ENCODE assay signal across 8 mouse cellular contexts in genomic region chr2:76647441-76647869, GRCm38 (mm10). TPM values are rescaled to one million over a fixed set of nuclear protein-coding genes. Genes with fewer than 3 reads are reported as not detected.
DNase-seq lines count a peak whose midpoint lies in the region; ATAC-seq and TF ChIP-seq lines count a peak whose summit lies in the region.

No protein-coding gene starts in this region.

- H3K9me3 ChIP-seq in forebrain, embryonic 11.5 days (ENCODE audit: control insufficient read depth, low read length), result no peaks in the 10 kb centered on the region
- H3K9me3 ChIP-seq in liver, embryonic 11.5 days (ENCODE audit: control insufficient read depth, low read length), result no peaks in the 10 kb centered on the region

- ATAC-seq in forebrain, embryonic 11.5 days (replicated peaks; ENCODE audit: low FRiP score), result peak; percentile 75
- peak; percentile 44 for ATAC-seq in liver, embryonic 11.5 days (replicated peaks; ENCODE audit: low FRiP score)

- peak overlapping the region; percentile 84 for H3K9ac ChIP-seq in forebrain, embryonic 11.5 days (ENCODE audit: low read length)
- peak overlapping the region; percentile 77 for H3K9ac ChIP-seq in liver, embryonic 11.5 days (ENCODE audit: low read depth, low read length)

- 0% methylated on average over 32 of the region's 32 CpGs for WGBS in forebrain, embryonic 11.5 days
- 1% methylated on average over 27 of the region's 32 CpGs for WGBS in liver, embryonic 11.5 days
- under 1% methylated on average over 31 of the region's 32 CpGs for WGBS in olfactory bulb, adult 2 months

- H3K4me2 ChIP-seq in forebrain, embryonic 11.5 days (ENCODE audit: low read depth, low read length, severe bottlenecking), result peak overlapping the region; percentile 59
- peak overlapping the region; percentile 96 for H3K4me2 ChIP-seq in liver, embryonic 11.5 days

- TF ChIP-seq CTCF in olfactory bulb, adult 2 months (IDR thresholded peaks at IDR 0.05; ENCODE audit: insufficient read depth, low read depth, low read length), result no peak

- H3K36me3 ChIP-seq in forebrain, embryonic 11.5 days (ENCODE audit: control insufficient read depth, insufficient read depth, low read length), result no peaks in the 10 kb centered on the region; the same call in 1 of the 2 replicates
- no peaks in the 10 kb centered on the region for H3K36me3 ChIP-seq in liver, embryonic 11.5 days (ENCODE audit: control insufficient read depth, insufficient read depth, low read length)

- H3K4me3 ChIP-seq in forebrain, embryonic 11.5 days (ENCODE audit: low read depth, low read length), result peak overlapping the region; percentile 65
- H3K4me3 ChIP-seq in liver, embryonic 11.5 days (ENCODE audit: low read depth, low read length), result peak overlapping the region; percentile 70
- H3K4me3 ChIP-seq in olfactory bulb, adult 2 months (ENCODE audit: insufficient read depth, low read depth, low read length), result peak overlapping the region; percentile 63

- DNase-seq in layer of hippocampus, adult 9-10 months (ENCODE audit: low spot score), result peak; percentile 9
- no peak for DNase-seq in layer of hippocampus, adult 11-12 months (ENCODE audit: low spot score)
- DNase-seq in ZHBTc4 (ENCODE audit: low read depth, low spot score), result peak; percentile 32
- DNase-seq in forebrain, embryonic 11.5 days (ENCODE audit: low spot score), result peak; percentile 87
- DNase-seq in liver, embryonic 11.5 days (ENCODE audit: low spot score), result no peak
- DNase-seq in cerebellum, adult 9-10 months, result no peak
- no peak for DNase-seq in adrenal gland, postnatal 4 days (ENCODE audit: low spot score in 2 of 2)

- H3K27me3 ChIP-seq in forebrain, embryonic 11.5 days (ENCODE audit: control insufficient read depth, insufficient read depth, low read length), result no peaks in the 10 kb centered on the region
- no peaks in the 10 kb centered on the region for H3K27me3 ChIP-seq in liver, embryonic 11.5 days (replicated peaks; ENCODE audit: control insufficient read depth, insufficient read depth, low read length)

- peak overlapping the region; percentile 94 for H3K27ac ChIP-seq in forebrain, embryonic 11.5 days (ENCODE audit: low read depth, low read length)
- 0 out of 2 replicates have a peak overlapping the region, but pooled peaks have one; percentile 26 for H3K27ac ChIP-seq in liver, embryonic 11.5 days (ENCODE audit: low read depth, low read length)
- H3K27ac ChIP-seq in olfactory bulb, adult 2 months (ENCODE audit: insufficient read depth, low read depth, low read length), result no peak overlapping the region

- no peak for TF ChIP-seq POLR2A in olfactory bulb, adult 2 months (IDR thresholded peaks at IDR 0.05; ENCODE audit: insufficient read depth, low read depth, low read length)

- H3K4me1 ChIP-seq in forebrain, embryonic 11.5 days (replicated peaks; ENCODE audit: control insufficient read depth, insufficient read depth, low read length), result peaks cover 2% of the 10 kb centered on the region; the same call in 1 of the 2 replicates
- H3K4me1 ChIP-seq in liver, embryonic 11.5 days (replicated peaks; ENCODE audit: control insufficient read depth, insufficient read depth, low read length), result peaks cover 9% of the 10 kb centered on the region; the same call in 1 of the 2 replicates
- H3K4me1 ChIP-seq in olfactory bulb, adult 2 months (ENCODE audit: control insufficient read depth, insufficient read depth, low read length), result peaks cover 2% of the 10 kb centered on the region

RNA-seq across cellular contexts. Expression of gene Prkra, which starts 0.4 kb away (rescaled TPM):
- 91.9 and 98.3 TPM in 2 replicates for polyA plus RNA-seq in forebrain, embryonic 11.5 days (2014; fragmentation: Nextera tagmentation; extraction: Ambion mirVana)
- polyA plus RNA-seq in liver, embryonic 11.5 days (2014; fragmentation: Nextera tagmentation; extraction: Ambion mirVana), result 26.7 and 30.3 TPM in 2 replicates
- not detected in 2 replicates for polyA plus RNA-seq in olfactory bulb, adult 2 months (2012; ENCODE audit: insufficient read depth, insufficient read length, low replicate concordance, missing spikeins)
- total RNA-seq in adrenal gland, postnatal 4 days (2021), result 10 to 100 TPM; 41.3 to 43.8 TPM

RNA-seq across cellular contexts. Expression of gene Pjvk, which starts 0.8 kb away (rescaled TPM):
- 1.0 and 1.1 TPM in 2 replicates for polyA plus RNA-seq in forebrain, embryonic 11.5 days (2014; fragmentation: Nextera tagmentation; extraction: Ambion mirVana)
- 0.18 TPM in 1 of 2 replicates, not detected in the other for polyA plus RNA-seq in liver, embryonic 11.5 days (2014; fragmentation: Nextera tagmentation; extraction: Ambion mirVana)
- polyA plus RNA-seq in olfactory bulb, adult 2 months (2012; ENCODE audit: insufficient read depth, insufficient read length, low replicate concordance, missing spikeins), result not detected in 2 replicates
- 1 to 10 TPM in 1 of 2 experiments, under 1 TPM in 1; 0.64 to 1.7 TPM for total RNA-seq in adrenal gland, postnatal 4 days (2021)

RNA-seq across cellular contexts. Expression of gene Fkbp7, which starts 25.5 kb away (rescaled TPM):
- polyA plus RNA-seq in forebrain, embryonic 11.5 days (2014; fragmentation: Nextera tagmentation; extraction: Ambion mirVana), result 13.2 and 14.3 TPM in 2 replicates
- 13.6 and 19.5 TPM in 2 replicates for polyA plus RNA-seq in liver, embryonic 11.5 days (2014; fragmentation: Nextera tagmentation; extraction: Ambion mirVana)
- not detected in 2 replicates for polyA plus RNA-seq in olfactory bulb, adult 2 months (2012; ENCODE audit: insufficient read depth, insufficient read length, low replicate concordance, missing spikeins)
- total RNA-seq in adrenal gland, postnatal 4 days (2021), result 10 to 100 TPM; 38.5 to 43.3 TPM

RNA-seq across cellular contexts. Expression of gene Plekha3, which starts 27.6 kb away (rescaled TPM):
- 14.5 and 15.3 TPM in 2 replicates for polyA plus RNA-seq in forebrain, embryonic 11.5 days (2014; fragmentation: Nextera tagmentation; extraction: Ambion mirVana)
- polyA plus RNA-seq in liver, embryonic 11.5 days (2014; fragmentation: Nextera tagmentation; extraction: Ambion mirVana), result 9.5 and 12.4 TPM in 2 replicates
- polyA plus RNA-seq in olfactory bulb, adult 2 months (2012; ENCODE audit: insufficient read depth, insufficient read length, low replicate concordance, missing spikeins), result not detected in 2 replicates
- total RNA-seq in adrenal gland, postnatal 4 days (2021), result 10 to 100 TPM; 35.9 to 37.7 TPM

Comparison
In these comparisons a context has a peak if more than half of its experiments do, and no peak if none do; other contexts are left out.
1. DNase-seq: peak in layer of hippocampus, adult 9-10 months (single experiment), ZHBTc4 (single experiment) and forebrain, embryonic 11.5 days (single experiment); none in layer of hippocampus, adult 11-12 months (single experiment), liver, embryonic 11.5 days (single experiment), cerebellum, adult 9-10 months (single experiment) and adrenal gland, postnatal 4 days (0 of 2).
2. RNA of gene Prkra, which starts 0.4 kb away (polyA plus RNA-seq): 91.9 to 98.3 TPM in forebrain, embryonic 11.5 days and 26.7 to 30.3 TPM in liver, embryonic 11.5 days; not detected in olfactory bulb, adult 2 months; every median in the first group is over 10 times any median in the second.
3. RNA of gene Fkbp7, which starts 25.5 kb away (polyA plus RNA-seq): 13.6 to 19.5 TPM in liver, embryonic 11.5 days and 13.2 to 14.3 TPM in forebrain, embryonic 11.5 days; not detected in olfactory bulb, adult 2 months; every median in the first group is over 10 times any median in the second.
4. Peak in every context shown above with its lines, with median percentiles within 50 percentile points of each other: H3K4me3 ChIP-seq.